Mouse (Mus musculus) liver, adult 10 weeks (tissue): Measurements from ENCODE around the gene Phc1. TPM values are rescaled to one million over a fixed set of nuclear protein-coding genes. Genes with fewer than 3 reads are reported as not detected.

Source experiments
- polyA plus RNA-seq: library from polyadenylated mRNA; stranded (reverse); fragments of 350-450 nt; fragmentation: Illumina TruSeq; extraction: RNeasy Lipid Tissue Mini Kit (QIAGEN cat#74804); gene quantifications from one replicate; pipeline ENCODE4 v1.2.3, GENCODE M21; 2014; ENCODE audit warnings: low read depth, low replicate concordance

Gene Phc1
- polyA plus RNA-seq: 0.53 TPM

DNA sequence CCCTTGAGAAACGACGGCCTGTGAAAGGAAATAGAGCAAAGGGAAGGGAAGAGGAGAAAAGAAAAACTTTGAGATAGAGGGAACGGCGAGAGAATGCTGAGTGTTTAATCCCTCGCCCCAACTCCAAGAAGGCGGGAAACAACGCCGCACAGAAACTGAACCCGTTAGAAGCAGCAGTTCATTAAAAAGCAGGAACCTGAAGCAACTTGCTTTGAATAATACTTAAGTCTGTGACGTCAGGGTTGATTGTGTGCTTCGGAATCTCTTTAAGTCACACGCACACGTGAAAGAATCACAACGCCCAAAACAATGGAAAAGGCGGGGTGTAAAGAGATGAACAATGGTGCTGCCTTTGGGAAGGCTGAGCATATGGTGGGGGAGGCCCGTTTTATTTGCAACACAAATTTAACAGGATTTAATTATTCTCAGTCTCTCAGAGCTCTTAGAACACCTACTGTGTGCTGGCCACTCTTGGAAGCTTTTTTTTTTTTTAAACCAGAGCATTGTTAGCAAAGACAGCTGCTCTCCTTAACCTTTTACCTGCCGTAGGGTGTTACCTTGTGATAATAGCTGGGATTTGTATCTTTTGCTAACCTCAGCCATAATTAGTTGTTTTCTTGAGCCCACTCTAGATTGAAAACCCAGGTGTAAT lies at the start of gene Phc1:
TSS of gene Phc1 (minus strand) at position 213 of the 652 bp plus-strand sequence.

DNA sequence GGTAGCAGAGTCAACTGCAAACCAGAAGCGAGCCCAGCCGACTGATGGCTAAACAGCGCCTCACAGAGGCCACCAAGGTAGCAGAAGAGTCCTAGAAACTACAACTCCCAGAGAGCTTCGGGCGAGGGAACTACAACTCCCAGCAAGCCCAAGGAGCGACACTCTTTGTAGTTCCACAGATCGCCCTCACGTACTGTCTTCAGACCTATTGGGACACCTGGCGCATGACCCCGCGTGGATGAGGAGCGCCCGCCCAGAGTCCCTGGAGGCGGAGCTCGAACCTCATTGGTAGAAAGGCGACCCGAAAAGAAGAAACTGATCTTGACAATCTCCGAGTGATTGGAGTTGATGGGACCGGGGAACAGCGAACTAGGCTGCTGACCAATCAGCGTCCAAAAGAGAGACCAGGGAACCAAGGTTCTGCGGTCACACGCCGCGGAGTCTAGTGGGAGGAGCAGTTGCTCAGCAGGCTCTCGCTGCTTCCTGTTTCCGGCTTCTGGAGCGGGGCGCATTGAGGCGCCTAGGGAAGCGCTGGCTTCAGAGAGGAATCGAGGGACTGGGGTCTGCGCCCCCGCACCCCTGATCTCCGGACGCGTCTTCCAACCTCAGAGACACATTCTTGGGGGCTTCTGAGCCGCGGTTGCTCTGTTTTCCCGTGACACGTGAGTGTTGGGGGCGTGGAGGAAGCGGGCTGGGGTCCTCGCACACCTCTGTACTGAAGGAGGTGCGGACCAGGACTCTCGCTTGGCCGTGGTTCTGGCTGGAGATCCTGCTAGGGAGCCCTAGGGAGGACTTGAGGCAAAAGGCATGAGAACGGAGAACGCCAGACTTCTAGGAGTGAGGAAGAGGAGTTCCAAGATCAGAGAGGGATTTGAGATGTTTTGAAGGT lies 31.6 kb downstream of the Phc1 start, which contains the start of gene M6pr:
TSS of gene M6pr (plus strand) at position 216 of the 889 bp plus-strand sequence.

DNA sequence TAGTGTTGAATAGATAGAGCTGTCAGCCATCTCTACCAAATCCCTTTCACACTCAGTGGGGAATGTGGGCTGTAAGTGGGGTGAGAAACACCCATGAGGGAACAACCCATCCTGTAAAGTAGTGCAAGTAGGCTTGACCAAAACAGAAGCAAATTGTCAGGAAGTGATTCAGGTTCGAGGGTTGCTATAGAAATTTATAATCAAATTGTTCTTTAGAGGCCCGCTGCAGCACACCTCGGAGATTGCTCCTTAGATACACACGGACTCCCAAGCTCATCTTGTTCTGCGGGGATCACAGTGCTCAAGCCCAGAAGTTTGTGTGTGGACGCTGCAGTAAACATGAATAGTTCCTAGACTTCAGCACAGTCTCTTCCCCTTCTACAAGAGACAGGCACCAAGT lies 57.6 kb downstream of the Phc1 start, which contains the start of gene Klrg1:
TSS of gene Klrg1 (minus strand) at position 101 of the 400 bp plus-strand sequence.

Other genes starting within 250 kb of the Phc1 start
- gene Klrg1, start 57.7 kb downstream of the Phc1 start, polyA plus RNA-seq: not detected
- gene M6pr, start 31.8 kb downstream of the Phc1 start, polyA plus RNA-seq: 121 TPM
- not detected for gene Rimklb, start 158.2 kb upstream of the Phc1 start, polyA plus RNA-seq
- 0.87 TPM for gene Mfap5, start 165.3 kb upstream of the Phc1 start, polyA plus RNA-seq
- not detected for gene Aicda, start 213.2 kb upstream of the Phc1 start, polyA plus RNA-seq